Mouse (Mus musculus) lung, adult 18-20 months (tissue): Measurements from ENCODE around the gene Tpi1.

Experiments
- DNase-seq, 2 experiments: peaks; one replicate each; pipeline ENCODE4 v3.0.0; 2022; ENCODE audit warnings: mixed read lengths in 2 of 2

Gene Tpi1

GRCm38 (mm10) chr6:124769101-124769765, 44.9 kb downstream of the Tpi1 start, which contains the start of gene Eno2:
TSS of gene Eno2 (minus strand) at chr6:124769673.
- peak in 1 of 2 experiments; percentile 38 for DNase-seq

- no peak for DNase-seq
These were observed 45.4 kb downstream of the Tpi1 start for GRCm38 (mm10) chr6:124768704-124769044.

GRCm38 (mm10) chr6:124767920-124768703, 46.0 kb downstream of the Tpi1 start:
- DNase-seq: no peak

GRCm38 (mm10) chr6:124767536-124767919, 46.6 kb downstream of the Tpi1 start:
- no peak for DNase-seq

GRCm38 (mm10) chr6:124765951-124766350, 48.1 kb downstream of the Tpi1 start:
- DNase-seq: no peak
